Mouse (Mus musculus) stomach, embryonic 14.5 days (tissue): ENCODE measurements around the gene Msmb. TPM values are rescaled to one million over a fixed set of nuclear protein-coding genes. Genes with fewer than 3 reads are reported as not detected.
"Not testable (repeated sequence)": the region's sequence is repeated elsewhere in the genome, so short reads cannot be mapped to it uniquely, and the experiment has no call there.

Experiments
- ATAC-seq: fragments of 200-750 bp; cut with Nextera tagmentation; 2 replicates; pipeline ENCODE4 v1.8.0; 2017; ENCODE audit warnings: low read depth, moderate TSS enrichment; ENCODE audit not compliant: insufficient number of reproducible peaks, insufficient read depth, low FRiP score
- H3K27ac ChIP-seq: fragments of 300-500 bp; sonication (generic); 2 replicates; pipeline ENCODE4 v1.5.1; 2014; ENCODE audit warnings: mild to moderate bottlenecking, low read length, moderate library complexity, mixed read lengths
- H3K27me3 ChIP-seq: fragments of 300-500 bp; sonication (generic); 2 replicates; pipeline ENCODE4 v1.6.1; 2014; ENCODE audit warnings: low read length, control low read depth, mixed read lengths; ENCODE audit not compliant: control insufficient read depth, insufficient read depth
- H3K36me3 ChIP-seq: fragments of 300-500 bp; sonication (generic); 2 replicates; pipeline ENCODE4 v1.6.1; 2014; ENCODE audit warnings: mild to moderate bottlenecking, control low read depth, low read length, moderate library complexity, mixed read lengths; ENCODE audit not compliant: control insufficient read depth, insufficient read depth
- H3K4me1 ChIP-seq: fragments of 300-500 bp; sonication (generic); 2 replicates; pipeline ENCODE4 v1.6.1; 2014; ENCODE audit warnings: low read length, control low read depth, mixed read lengths; ENCODE audit not compliant: control insufficient read depth, insufficient read depth
- H3K4me2 ChIP-seq: fragments of 300-500 bp; sonication (generic); replicated peaks from 2 replicates; pipeline ENCODE4 v1.6.1; 2014; ENCODE audit warnings: low read depth, low read length, control low read depth
- H3K4me3 ChIP-seq: fragments of 300-500 bp; sonication (generic); 2 replicates; pipeline ENCODE4 v1.5.1; 2014; ENCODE audit warnings: low read depth, low read length, control low read depth
- H3K9ac ChIP-seq: fragments of 300-500 bp; sonication (generic); replicated peaks from 2 replicates; pipeline ENCODE4 v1.6.1; 2014; ENCODE audit warnings: low read depth, mild to moderate bottlenecking, control low read depth, low read length, moderate library complexity, mixed read lengths
- H3K9me3 ChIP-seq: fragments of 300-500 bp; sonication (generic); 2 replicates; pipeline ENCODE4 v1.6.1; 2016; ENCODE audit warnings: low read depth, low read length, control low read depth; ENCODE audit not compliant: control insufficient read depth
- WGBS: fragments of 180-500 bp; shearing (Covaris S2); extraction: QIAGEN DNeasy Blood & Tissue Kit; methylation state at CpG from one replicate; pipeline ENCODE4 v1.1.7; 2014; 5-methylcytosine and 5-hydroxymethylcytosine counted together
- polyA plus RNA-seq: library from polyadenylated mRNA; unstranded; fragments of >200 nt; fragmentation: Nextera tagmentation; extraction: Ambion mirVana; gene quantifications from 2 replicates; pipeline ENCODE4 v1.2.1, GENCODE M21; 2014

Msmb gene
- polyA plus RNA-seq, 1 experiment from 2014 or later: not detected

DNA sequence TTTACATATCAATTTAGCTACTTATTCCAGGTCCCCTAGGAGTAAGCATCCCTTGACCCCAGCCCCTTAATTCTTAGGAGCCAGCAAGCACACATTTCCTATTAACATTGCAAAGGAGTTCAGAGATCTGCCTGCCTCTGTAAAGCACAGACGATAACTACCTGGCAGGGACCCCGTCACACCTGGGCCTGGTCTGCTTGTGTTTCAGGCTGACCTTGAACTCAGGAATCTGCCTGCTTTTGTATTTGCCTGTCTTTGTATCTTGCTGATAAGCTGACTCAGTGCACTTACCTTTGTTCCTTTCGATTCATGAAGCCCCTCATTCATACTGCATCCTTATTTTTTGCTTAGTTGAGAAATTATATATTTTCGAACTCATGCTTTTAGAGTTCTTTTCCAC lies 34.9 kb upstream of the Msmb start:
- Histone ChIP-seq H3K9ac (no peak overlapping the region), H3K4me1 (no peaks in the 10 kb centered on the region), H3K4me3 (no peak overlapping the region), H3K27me3 (no peaks in the 10 kb centered on the region), H3K27ac (no peak overlapping the region), H3K4me2 (no peak overlapping the region), H3K9me3 (no peaks in the 10 kb centered on the region), H3K36me3 (peaks cover 8% of the 10 kb centered on the region; the same call in 1 of the 2 replicates)
- no peak for ATAC-seq
- 84% methylated on average over 4 of the region's 4 CpGs for WGBS

- not testable (repeated sequence) for H3K4me1 ChIP-seq, H3K4me2 ChIP-seq, H3K9ac ChIP-seq, ATAC-seq, H3K9me3 ChIP-seq, H3K36me3 ChIP-seq, H3K4me3 ChIP-seq, H3K27me3 ChIP-seq, H3K27ac ChIP-seq
- 90% methylated on average over 10 of the region's 10 CpGs for WGBS
These were observed 29.7 kb upstream of the Msmb start for GRCm38 (mm10) chr14:32112124-32112523.

DNA sequence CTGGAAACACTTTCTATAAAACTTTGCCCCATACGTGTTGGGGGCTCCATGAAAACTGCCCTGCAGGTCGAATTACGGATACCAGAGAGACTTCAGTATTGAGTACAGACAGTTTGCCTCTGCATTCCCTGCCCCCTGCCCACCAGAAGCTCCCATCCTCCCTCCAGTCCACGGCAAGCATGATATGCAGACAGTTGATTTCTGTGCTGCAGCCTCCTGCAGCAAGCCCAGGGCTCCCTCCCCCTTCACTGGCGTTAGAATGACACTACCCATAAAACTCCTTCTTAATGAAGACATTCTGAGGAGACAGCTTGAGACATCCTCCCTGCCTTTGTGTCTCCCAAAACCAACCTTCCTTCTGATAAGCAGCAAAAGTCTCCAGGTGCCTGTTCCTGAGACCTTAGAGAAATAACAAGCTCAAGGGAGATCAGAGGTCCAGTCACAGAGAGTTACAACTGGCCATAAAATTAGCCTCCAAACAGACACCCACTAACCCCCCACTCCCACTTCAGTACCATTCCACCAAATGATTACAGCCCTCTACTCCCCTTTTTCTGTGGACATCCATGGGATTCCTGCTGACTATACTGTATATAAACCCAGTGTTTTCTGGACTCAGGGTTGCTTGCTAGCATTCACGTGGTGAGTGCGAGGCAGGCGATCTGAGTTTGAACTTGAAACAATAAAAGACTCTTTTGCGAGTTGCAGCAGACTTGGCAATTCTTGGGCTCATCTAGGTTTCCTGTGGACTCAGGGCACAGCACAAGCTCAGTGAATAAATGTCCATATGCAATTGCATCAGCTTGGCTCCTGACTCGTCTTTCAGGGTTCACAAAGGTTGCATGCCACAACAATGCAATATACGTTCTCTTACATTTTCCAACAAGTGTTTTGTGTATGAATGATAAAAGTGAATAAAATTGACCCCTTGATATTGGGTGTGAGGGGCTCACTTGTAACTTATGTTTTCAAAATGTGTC lies 20.6 kb upstream of the Msmb start:
- Histone ChIP-seq H3K4me2 (no peak overlapping the region), H3K27me3 (no peaks in the 10 kb centered on the region), H3K4me3 (no peak overlapping the region), H3K36me3 (no peaks in the 10 kb centered on the region), H3K4me1 (no peaks in the 10 kb centered on the region), H3K9ac (no peak overlapping the region), H3K27ac (no peak overlapping the region), H3K9me3 (no peaks in the 10 kb centered on the region)
- no peak for ATAC-seq
- 68% methylated on average over 11 of the region's 11 CpGs for WGBS

DNA sequence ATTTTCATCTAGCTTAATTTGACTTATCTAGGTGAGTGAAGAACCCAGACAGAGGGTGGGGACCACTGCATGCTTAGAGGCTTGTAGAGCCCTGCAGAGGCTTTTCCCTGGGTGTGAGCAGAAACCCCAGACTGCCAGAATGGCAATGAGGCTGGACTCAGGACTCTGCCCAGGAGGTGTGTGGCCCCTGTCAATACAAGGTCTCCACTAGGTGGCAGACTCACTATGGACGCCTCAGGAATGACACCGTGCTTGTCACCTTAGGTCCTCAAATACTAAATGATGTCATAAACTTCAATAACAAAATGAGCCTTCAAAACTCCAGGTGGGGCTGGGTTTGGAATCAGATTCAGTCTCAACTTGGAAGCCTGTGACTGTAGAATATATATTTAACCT lies 19.9 kb upstream of the Msmb start:
- Histone ChIP-seq H3K4me3 (no peak overlapping the region), H3K9me3 (no peaks in the 10 kb centered on the region), H3K9ac (no peak overlapping the region), H3K27me3 (no peaks in the 10 kb centered on the region), H3K27ac (no peak overlapping the region), H3K4me1 (no peaks in the 10 kb centered on the region), H3K36me3 (no peaks in the 10 kb centered on the region), H3K4me2 (no peak overlapping the region)
- no peak for ATAC-seq
- WGBS: 55% methylated on average over 2 of the region's 2 CpGs

GRCm38 (mm10) chr14:32124261-32124660 lies 17.6 kb upstream of the Msmb start:
- ATAC-seq: no peak
- Histone ChIP-seq H3K4me1 (no peaks in the 10 kb centered on the region), H3K27me3 (no peaks in the 10 kb centered on the region), H3K36me3 (no peaks in the 10 kb centered on the region), H3K27ac (no peak overlapping the region), H3K9me3 (no peaks in the 10 kb centered on the region), H3K4me3 (no peak overlapping the region), H3K9ac (no peak overlapping the region), H3K4me2 (no peak overlapping the region)
- WGBS: 54% methylated on average over 3 of the region's 3 CpGs

GRCm38 (mm10) chr14:32125256-32125655 lies 16.6 kb upstream of the Msmb start:
- not testable (repeated sequence) for H3K4me3 ChIP-seq, ATAC-seq, H3K4me2 ChIP-seq, H3K27me3 ChIP-seq, H3K36me3 ChIP-seq, H3K9me3 ChIP-seq, H3K27ac ChIP-seq, H3K9ac ChIP-seq, H3K4me1 ChIP-seq
- WGBS: 81% methylated on average over 5 of the region's 5 CpGs

DNA sequence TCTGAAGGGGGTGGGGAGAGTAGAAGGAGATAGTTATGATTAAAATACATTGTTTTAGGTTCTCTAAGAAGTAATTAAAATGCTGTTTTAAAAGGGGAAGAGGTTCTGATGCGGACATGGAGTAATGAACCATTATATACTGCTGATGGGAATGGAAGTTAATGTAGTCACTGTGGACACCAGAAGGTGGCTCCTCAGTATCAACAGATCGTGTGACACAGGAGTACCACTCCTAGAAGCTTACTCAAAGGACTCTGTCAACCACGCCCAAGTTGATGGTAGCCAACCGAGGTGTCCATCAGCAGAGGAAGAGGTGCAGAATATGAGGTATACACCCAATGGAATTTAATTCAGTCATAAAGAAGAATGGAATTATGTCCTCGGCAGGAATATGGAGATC lies 13.4 kb upstream of the Msmb start:
- no peak overlapping the region for H3K4me3 ChIP-seq
- H3K9me3 ChIP-seq: no peaks in the 10 kb centered on the region
- no peaks in the 10 kb centered on the region for H3K27me3 ChIP-seq
- H3K4me2 ChIP-seq: no peak overlapping the region
- ATAC-seq: no peak
- H3K9ac ChIP-seq: no peak overlapping the region
- WGBS: 74% methylated on average over 5 of the region's 5 CpGs
- no peaks in the 10 kb centered on the region for H3K4me1 ChIP-seq
- no peaks in the 10 kb centered on the region for H3K36me3 ChIP-seq
- H3K27ac ChIP-seq: no peak overlapping the region

GRCm38 (mm10) chr14:32131836-32132235 lies 10.0 kb upstream of the Msmb start:
- Histone ChIP-seq H3K4me2 (no peak overlapping the region), H3K27ac (no peak overlapping the region), H3K9ac (no peak overlapping the region), H3K36me3 (no peaks in the 10 kb centered on the region), H3K4me3 (no peak overlapping the region), H3K9me3 (no peaks in the 10 kb centered on the region), H3K27me3 (no peaks in the 10 kb centered on the region), H3K4me1 (no peaks in the 10 kb centered on the region; the same call in 1 of the 2 replicates)
- ATAC-seq: no peak
- 54% methylated on average over 4 of the region's 4 CpGs for WGBS
